10 mouse cellular contexts compared by ENCODE assay signal in the genomic region with DNA sequence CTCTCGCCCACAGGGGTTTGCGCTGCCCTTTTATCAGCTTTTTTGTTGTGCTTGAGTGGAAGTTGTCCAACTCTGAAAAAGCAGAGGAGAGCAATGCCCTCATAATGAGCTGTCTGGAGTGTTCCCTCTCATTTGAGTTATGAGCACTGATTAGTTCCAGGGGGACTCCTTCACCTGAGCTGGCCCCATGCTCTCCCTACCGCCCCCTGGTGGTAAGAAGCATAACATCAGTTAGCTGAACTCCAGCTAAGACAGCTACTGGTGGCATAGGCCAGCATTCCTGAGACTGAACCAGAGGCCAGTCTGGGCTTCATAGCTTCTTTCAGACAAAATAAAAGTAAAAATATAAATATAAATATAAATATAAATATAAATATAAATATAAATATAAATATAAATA.
DNase-seq lines count a peak whose midpoint lies in the region; ATAC-seq lines count a peak whose summit lies in the region.
"Had no signal": no experiment of that assay in that cellular context is flagged by ENCODE, and none has a peak within 500 bp of the region (broad histone marks: within the 10 kb centered on the region; RNA-seq: fewer than 3 reads in every experiment).

No protein-coding gene starts in this region.

- no peak for ATAC-seq in forebrain, embryonic 14.5 days
- ATAC-seq in forebrain, embryonic 16.5 days, result no peak
- ATAC-seq in midbrain, embryonic 14.5 days (ENCODE audit: low FRiP score, low TSS enrichment), result no peak
- ATAC-seq in midbrain, embryonic 11.5 days (ENCODE audit: low FRiP score), result no peak
- ATAC-seq in megakaryocyte-erythroid progenitor cell, adult 5-6 weeks (replicated peaks; ENCODE audit: low FRiP score, low TSS enrichment, poor library complexity, severe bottlenecking), result no peak

- no peak overlapping the region for H3K27ac ChIP-seq in forebrain, embryonic 14.5 days (ENCODE audit: low read depth, low read length)
- H3K27ac ChIP-seq in forebrain, embryonic 16.5 days (ENCODE audit: low read length), result no peak overlapping the region
- H3K27ac ChIP-seq in midbrain, embryonic 14.5 days (replicated peaks; ENCODE audit: low read depth, low read length), result no peak overlapping the region
- no peak overlapping the region for H3K27ac ChIP-seq in midbrain, embryonic 11.5 days (ENCODE audit: low read depth, low read length)

- no peak overlapping the region for H3K9ac ChIP-seq in forebrain, embryonic 14.5 days (ENCODE audit: low read length)
- H3K9ac ChIP-seq in forebrain, embryonic 16.5 days (replicated peaks; ENCODE audit: low read depth, low read length), result no peak overlapping the region
- H3K9ac ChIP-seq in midbrain, embryonic 14.5 days (replicated peaks; ENCODE audit: low read length), result no peak overlapping the region
- H3K9ac ChIP-seq in midbrain, embryonic 11.5 days (ENCODE audit: low read length), result no peak overlapping the region

- DNase-seq in forebrain, embryonic 14.5 days (ENCODE audit: low spot score), result peak; percentile 41
- peak; percentile 67 for DNase-seq in midbrain, embryonic 14.5 days
- no peak for DNase-seq in midbrain, embryonic 11.5 days (ENCODE audit: low spot score, missing footprints)
- DNase-seq in adrenal gland, postnatal 25 days, result peak; percentile 37
- peak; percentile 53 for DNase-seq in forelimb bud, embryonic 11.5 days (ENCODE audit: low read depth, low spot score)
- DNase-seq in mesoderm, embryonic 11.5 days (ENCODE audit: low read depth, low spot score), result peak; percentile 55

- no peaks in the 10 kb centered on the region for H3K27me3 ChIP-seq in forebrain, embryonic 14.5 days (replicated peaks; ENCODE audit: control insufficient read depth, insufficient read depth, low read length)
- H3K27me3 ChIP-seq in forebrain, embryonic 16.5 days (replicated peaks; ENCODE audit: control insufficient read depth, insufficient read depth, low read length), result no peaks in the 10 kb centered on the region
- no peaks in the 10 kb centered on the region for H3K27me3 ChIP-seq in midbrain, embryonic 14.5 days (ENCODE audit: control insufficient read depth, insufficient read depth, low read length)
- no peaks in the 10 kb centered on the region for H3K27me3 ChIP-seq in midbrain, embryonic 11.5 days (ENCODE audit: control insufficient read depth, insufficient read depth, low read length)
- H3K27me3 ChIP-seq: megakaryocyte, embryonic 14.5 days had no signal

- 61% methylated on average over 3 of the region's 3 CpGs for WGBS in forebrain, embryonic 14.5 days
- WGBS in forebrain, embryonic 16.5 days, result 60% methylated on average over 3 of the region's 3 CpGs
- 64% methylated on average over 3 of the region's 3 CpGs for WGBS in midbrain, embryonic 14.5 days
- WGBS in midbrain, embryonic 11.5 days, result 71% methylated on average over 3 of the region's 3 CpGs

- peaks cover 12% of the 10 kb centered on the region for H3K4me1 ChIP-seq in forebrain, embryonic 14.5 days (ENCODE audit: control insufficient read depth, insufficient read depth, low read length)
- peaks cover 14% of the 10 kb centered on the region for H3K4me1 ChIP-seq in forebrain, embryonic 16.5 days (replicated peaks; ENCODE audit: control insufficient read depth, insufficient read depth, low read length)
- H3K4me1 ChIP-seq in midbrain, embryonic 14.5 days (ENCODE audit: control insufficient read depth, insufficient read depth, low read length), result no peaks in the 10 kb centered on the region
- no peaks in the 10 kb centered on the region; the same call in 1 of the 2 replicates for H3K4me1 ChIP-seq in midbrain, embryonic 11.5 days (ENCODE audit: control insufficient read depth, insufficient read depth, low read length)
- H3K4me1 ChIP-seq: megakaryocyte, embryonic 14.5 days had no signal

- H3K36me3 ChIP-seq in forebrain, embryonic 14.5 days (ENCODE audit: control insufficient read depth, insufficient read depth, low read length), result no peaks in the 10 kb centered on the region
- H3K36me3 ChIP-seq in forebrain, embryonic 16.5 days (ENCODE audit: control insufficient read depth, insufficient read depth), result no peaks in the 10 kb centered on the region
- H3K36me3 ChIP-seq in midbrain, embryonic 14.5 days (ENCODE audit: control insufficient read depth, insufficient read depth, low read length), result no peaks in the 10 kb centered on the region
- no peaks in the 10 kb centered on the region for H3K36me3 ChIP-seq in midbrain, embryonic 11.5 days (ENCODE audit: control insufficient read depth, insufficient read depth, low read length)
- H3K36me3 ChIP-seq: G1E had no signal

- H3K4me2 ChIP-seq in forebrain, embryonic 14.5 days (ENCODE audit: low read length), result no peak overlapping the region
- H3K4me2 ChIP-seq in forebrain, embryonic 16.5 days (ENCODE audit: low read length), result no peak overlapping the region
- no peak overlapping the region for H3K4me2 ChIP-seq in midbrain, embryonic 14.5 days (ENCODE audit: low read length)
- H3K4me2 ChIP-seq in midbrain, embryonic 11.5 days, result no peak overlapping the region

- no peaks in the 10 kb centered on the region for H3K9me3 ChIP-seq in forebrain, embryonic 14.5 days (replicated peaks; ENCODE audit: control insufficient read depth, low read length)
- no peaks in the 10 kb centered on the region for H3K9me3 ChIP-seq in forebrain, embryonic 16.5 days (ENCODE audit: control insufficient read depth, low read length)
- no peaks in the 10 kb centered on the region for H3K9me3 ChIP-seq in midbrain, embryonic 14.5 days (ENCODE audit: control insufficient read depth, low read length)
- no peaks in the 10 kb centered on the region for H3K9me3 ChIP-seq in midbrain, embryonic 11.5 days (ENCODE audit: control insufficient read depth, low read length)

- no peak overlapping the region for H3K4me3 ChIP-seq in forebrain, embryonic 14.5 days (ENCODE audit: low read depth, low read length)
- H3K4me3 ChIP-seq in forebrain, embryonic 16.5 days (replicated peaks; ENCODE audit: low read length), result no peak overlapping the region
- H3K4me3 ChIP-seq in midbrain, embryonic 14.5 days (replicated peaks; ENCODE audit: low read depth, low read length), result no peak overlapping the region
- H3K4me3 ChIP-seq in midbrain, embryonic 11.5 days (ENCODE audit: low read depth, low read length), result no peak overlapping the region
- H3K4me3 ChIP-seq: megakaryocyte, embryonic 14.5 days had no signal
